Mouse (Mus musculus) ES-E14 (cell line): ENCODE data around the gene Zfp266. TPM values are rescaled to one million over a fixed set of nuclear protein-coding genes. Genes with fewer than 3 reads are reported as not detected.
A peak's percentile ranks its signal among the peaks of the same experiment; 100 is the strongest.
"Not testable (repeated sequence)": the region's sequence is repeated elsewhere in the genome, so short reads cannot be mapped to it uniquely, and the experiment has no call there.

Experiments
- DNase-seq: peaks from one replicate; pipeline ENCODE4 v3.0.0-alpha.2; 2013; ENCODE audit warnings: low read depth, low spot score
- H3K27ac ChIP-seq: 2 replicates; pipeline ENCODE4 v1.5.1; 2012; ENCODE audit warnings: low read depth, mild to moderate bottlenecking, low read length, moderate library complexity, mixed read lengths; ENCODE audit not compliant: poor library complexity, insufficient read depth, severe bottlenecking
- H3K36me3 ChIP-seq: 2 replicates; pipeline ENCODE4 v1.6.1; 2012; ENCODE audit warnings: mild to moderate bottlenecking, low read length, moderate library complexity, mixed read lengths; ENCODE audit not compliant: control insufficient read depth, poor library complexity, insufficient read depth, severe bottlenecking
- H3K4me1 ChIP-seq, 2 experiments: fragments of 150-350 bp in 1 of 2; sonication (generic) in 1 of 2; 2 replicates each; pipeline ENCODE4 v1.6.1; 2012; ENCODE audit warnings: low read length in 2 of 2, mild to moderate bottlenecking in 1 of 2, mixed read lengths in 1 of 2; ENCODE audit not compliant: control insufficient read depth in 2 of 2, insufficient read depth in 2 of 2, poor library complexity in 1 of 2
- H3K4me3 ChIP-seq, 2 experiments: fragments of 150-350 bp in 1 of 2; sonication (generic) in 1 of 2; 2 replicates each; pipeline ENCODE4 v1.5.1; 2012; ENCODE audit warnings: low read length in 2 of 2, low read depth in 1 of 2, mild to moderate bottlenecking in 1 of 2, mixed read lengths in 1 of 2; ENCODE audit not compliant: insufficient read depth in 1 of 2, poor library complexity in 1 of 2, severe bottlenecking in 1 of 2
- H3K9ac ChIP-seq: 2 replicates; pipeline ENCODE4 v1.6.1; 2012; ENCODE audit warnings: low read depth, mild to moderate bottlenecking, low read length, mixed read lengths; ENCODE audit not compliant: poor library complexity, insufficient read depth, severe bottlenecking
- H3K9me3 ChIP-seq: fragments of 150-350 bp; sonication (generic); 2 replicates; pipeline ENCODE4 v1.6.1; 2012; ENCODE audit warnings: low read depth, mild to moderate bottlenecking, low read length; ENCODE audit not compliant: control insufficient read depth, insufficient read depth
- CHD2 ChIP-seq: IDR thresholded peaks from 2 replicates; pipeline ENCODE4 v1.6.1; 2014; ENCODE audit warnings: mild to moderate bottlenecking, low read depth, low read length, inconsistent platforms
- HCFC1 ChIP-seq: IDR thresholded peaks from 2 replicates; pipeline ENCODE4 v1.6.1; 2012; ENCODE audit warnings: low read length, inconsistent platforms, borderline replicate concordance; ENCODE audit not compliant: insufficient read depth
- MAFK ChIP-seq: IDR thresholded peaks from 2 replicates; pipeline ENCODE4 v1.6.1; 2014; ENCODE audit warnings: mild to moderate bottlenecking, low read depth, low read length, inconsistent platforms; ENCODE audit not compliant: insufficient read depth
- ZC3H11A ChIP-seq: IDR thresholded peaks from 2 replicates; pipeline ENCODE4 v1.6.1; 2012; ENCODE audit warnings: low read depth, mild to moderate bottlenecking, inconsistent platforms, low read length, borderline replicate concordance
- ZNF384 ChIP-seq: IDR thresholded peaks from 2 replicates; pipeline ENCODE4 v1.6.1; 2012; ENCODE audit warnings: low read depth, low read length, inconsistent platforms
- in situ Hi-C, 2 experiments: fragments of 600-800 bp; cut with MboI; formaldehyde crosslinking; loops; one replicate each; pipeline ENCODE4 v1.15.1; 2025; ENCODE audit warnings: low sequenced_read_pairs in 2 of 2, inconsistent platforms in 1 of 2; ENCODE audit not compliant: unreplicated experiment in 2 of 2
- total RNA-seq: library from RNA; depleted of rRNA; stranded (reverse); fragments of 300-350 nt; gene quantifications from 2 replicates; pipeline ENCODE4 v1.2.3, GENCODE M21; 2012; rRNA removed

Gene Zfp266
- 48.0 and 53.0 TPM in 2 replicates for total RNA-seq

GRCm38 (mm10) chr9:20521306-20521957 lies at the start of gene Zfp266:
Gene Zfp266 (minus strand): TSS chr9:20521417.
- Histone ChIP-seq H3K9ac (peak within 1 kb of the TSS; percentile 91), H3K4me1 (peaks cover 2 to 5% of the 10 kb centered on the region in 2 experiments; a peak in 2 of 4 replicates), H3K9me3 (no peaks in the 10 kb centered on the region), H3K4me3 (peak within 1 kb of the TSS; percentile 80 to 86), H3K27ac (peak within 1 kb of the TSS; percentile 89), H3K36me3 (peaks cover 6% of the 10 kb centered on the region)
- in situ Hi-C loops = no loop called here
- peak; percentile 63 for DNase-seq
- no peak for TF ChIP-seq ZNF384
- TF ChIP-seq MAFK = no peak

- H3K9ac ChIP-seq, H3K27ac ChIP-seq, DNase-seq, H3K4me3 ChIP-seq, H3K4me1 ChIP-seq, H3K36me3 ChIP-seq, in situ Hi-C loops, H3K9me3 ChIP-seq: not testable (repeated sequence)
These were observed 44.3 kb upstream of the Zfp266 start for GRCm38 (mm10) chr9:20565326-20566030.

GRCm38 (mm10) chr9:20562177-20562576 lies 41.0 kb upstream of the Zfp266 start:
- no peak overlapping the region for H3K27ac ChIP-seq
- H3K4me3 ChIP-seq = no peak overlapping the region
- H3K9ac ChIP-seq = no peak overlapping the region
- DNase-seq = no peak
- no peaks in the 10 kb centered on the region for H3K9me3 ChIP-seq
- TF ChIP-seq MAFK = no peak
- H3K4me1 ChIP-seq = no peaks in the 10 kb centered on the region
- no peaks in the 10 kb centered on the region for H3K36me3 ChIP-seq
- in situ Hi-C loops = no loop called here

GRCm38 (mm10) chr9:20552698-20553097 lies 31.5 kb upstream of the Zfp266 start:
- H3K9ac ChIP-seq = no peak overlapping the region
- no peak overlapping the region for H3K27ac ChIP-seq
- H3K9me3 ChIP-seq = no peaks in the 10 kb centered on the region
- DNase-seq = no peak
- TF ChIP-seq MAFK = no peak
- no peak for TF ChIP-seq HCFC1
- no peaks in the 10 kb centered on the region for H3K36me3 ChIP-seq
- H3K4me3 ChIP-seq = no peak overlapping the region
- in situ Hi-C loops = no loop called here
- H3K4me1 ChIP-seq = no peaks in the 10 kb centered on the region

- Histone ChIP-seq H3K9me3 (no peaks in the 10 kb centered on the region), H3K4me3 (no peak overlapping the region), H3K27ac (no peak overlapping the region), H3K9ac (no peak overlapping the region), H3K4me1 (no peaks in the 10 kb centered on the region), H3K36me3 (no peaks in the 10 kb centered on the region)
- no peak for DNase-seq
- in situ Hi-C loops = no loop called here
- TF ChIP-seq ZC3H11A (no peak), ZNF384 (no peak), CHD2 (no peak)
These were observed 30.6 kb upstream of the Zfp266 start for GRCm38 (mm10) chr9:20551781-20552275.
